Mouse (Mus musculus): ENCODE data around the gene Slc35b2. TPM values are rescaled to one million over a fixed set of nuclear protein-coding genes. Genes with fewer than 3 reads are reported as not detected.

The Slc35b2 gene
- polyA plus RNA-seq, 1 experiment from 2014 or later = 124 TPM

DNA sequence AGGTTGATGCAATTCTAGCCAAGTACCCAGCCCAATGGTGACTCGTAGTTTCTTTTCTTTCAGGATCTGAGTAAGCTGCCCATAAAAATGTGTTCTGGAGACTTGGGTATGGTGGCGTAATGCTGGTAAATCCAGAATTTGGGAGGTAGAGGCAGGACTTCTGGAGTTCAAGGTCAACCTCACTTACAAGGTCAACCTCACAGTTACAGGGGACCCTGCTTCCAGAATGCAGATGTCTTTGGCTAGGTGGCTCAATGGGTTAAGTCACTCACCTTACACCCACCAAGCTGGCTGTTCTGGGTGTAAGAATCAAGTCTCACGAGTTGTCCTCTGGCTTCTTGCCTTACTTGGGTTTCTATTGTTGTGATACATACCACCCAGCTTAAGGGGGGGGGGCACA, 53.0 kb downstream of the Slc35b2 start:
- no peaks in the 10 kb centered on the region for H3K27me3 ChIP-seq (replicated peaks)
- no peaks in the 10 kb centered on the region for H3K9me3 ChIP-seq
- H3K9ac ChIP-seq = no peak overlapping the region
- peaks cover 13% of the 10 kb centered on the region; the same call in 1 of the 2 replicates for H3K4me1 ChIP-seq (replicated peaks)
- H3K36me3 ChIP-seq = no peaks in the 10 kb centered on the region
- WGBS = 82% methylated on average over 3 of the region's 3 CpGs
- no peak overlapping the region for H3K4me2 ChIP-seq (replicated peaks)
- H3K27ac ChIP-seq = no peak overlapping the region
- no peak for ATAC-seq
- no peak overlapping the region for H3K4me3 ChIP-seq (replicated peaks)

Other genes starting within 250 kb of the Slc35b2 start
- gene Cdc5l, start 130.1 kb upstream of the Slc35b2 start, polyA plus RNA-seq (2015; fragmentation: Nextera tagmentation; extraction: Ambion mirVana) = 54.1 and 63.4 TPM in 2 replicates
- gene Spats1, start 88.5 kb upstream of the Slc35b2 start, polyA plus RNA-seq (2015; fragmentation: Nextera tagmentation; extraction: Ambion mirVana) = 0.11 and 0.43 TPM in 2 replicates
- gene Aars2, start 57.0 kb upstream of the Slc35b2 start, polyA plus RNA-seq (2015; fragmentation: Nextera tagmentation; extraction: Ambion mirVana) = 17.0 and 18.9 TPM in 2 replicates
- 0.13 and 0.33 TPM in 2 replicates for gene Tcte1, start 40.4 kb upstream of the Slc35b2 start, polyA plus RNA-seq (2015; fragmentation: Nextera tagmentation; extraction: Ambion mirVana)
- 2.5 and 2.7 TPM in 2 replicates for gene Tmem151b, start 14.2 kb upstream of the Slc35b2 start, polyA plus RNA-seq (2015; fragmentation: Nextera tagmentation; extraction: Ambion mirVana)
- 4.8 and 4.9 TPM in 2 replicates for gene Nfkbie, start 8.2 kb upstream of the Slc35b2 start, polyA plus RNA-seq (2015; fragmentation: Nextera tagmentation; extraction: Ambion mirVana)
- gene Hsp90ab1, start 9.4 kb downstream of the Slc35b2 start, polyA plus RNA-seq (2015; fragmentation: Nextera tagmentation; extraction: Ambion mirVana) = 1,578 and 1,609 TPM in 2 replicates
- 80.0 and 85.4 TPM in 2 replicates for gene Slc29a1, start 35.7 kb downstream of the Slc35b2 start, polyA plus RNA-seq (2015; fragmentation: Nextera tagmentation; extraction: Ambion mirVana)
- 0.43 and 0.54 TPM in 2 replicates for gene Mymx, start 38.2 kb downstream of the Slc35b2 start, polyA plus RNA-seq (2015; fragmentation: Nextera tagmentation; extraction: Ambion mirVana)
- gene Capn11, start 95.5 kb downstream of the Slc35b2 start, polyA plus RNA-seq (2015; fragmentation: Nextera tagmentation; extraction: Ambion mirVana) = 0.34 and 0.40 TPM in 2 replicates
- gene Mrpl14, start 122.4 kb downstream of the Slc35b2 start, polyA plus RNA-seq (2015; fragmentation: Nextera tagmentation; extraction: Ambion mirVana) = 147 TPM in 2 replicates
- gene Tmem63b, start 123.0 kb downstream of the Slc35b2 start, polyA plus RNA-seq (2015; fragmentation: Nextera tagmentation; extraction: Ambion mirVana) = 33.5 and 34.2 TPM in 2 replicates
- 0.52 TPM in 1 of 2 replicates, not detected in the other for gene 1600014C23Rik, start 170.0 kb downstream of the Slc35b2 start, polyA plus RNA-seq (2015; fragmentation: Nextera tagmentation; extraction: Ambion mirVana)

Data from intestine, embryonic 15.5 days (tissue).